Mouse (Mus musculus): ENCODE measurements around the gene Rpl23a.
"Not testable (repeated sequence)": the region's sequence is repeated elsewhere in the genome, so short reads cannot be mapped to it uniquely, and the experiment has no call there.

The Rpl23a gene

DNA sequence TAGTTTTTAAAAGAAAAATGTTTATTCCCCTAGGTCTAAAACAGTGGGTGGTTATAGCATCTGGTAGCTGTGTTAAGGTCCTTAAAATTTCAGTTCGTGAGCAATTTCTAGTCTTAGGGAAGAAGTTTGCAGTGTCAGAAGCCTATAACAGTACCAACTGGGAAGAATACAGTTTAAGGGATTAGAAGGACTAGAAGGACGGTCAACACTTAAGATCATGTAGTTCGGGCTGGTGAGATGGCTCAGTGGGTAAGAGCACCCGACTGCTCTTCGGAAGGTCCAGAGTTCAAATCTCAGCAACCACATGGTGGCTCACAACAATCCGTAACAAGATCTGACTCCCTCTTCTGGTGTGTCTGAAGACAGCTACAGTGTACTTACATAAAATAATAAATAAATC lies 1.3 kb upstream of the Rpl23a start:
- DNase-seq (ENCODE audit: low read depth, low spot score): not testable (repeated sequence)

- no peak for DNase-seq (ENCODE audit: low read depth, low spot score)
Observed at GRCm38 (mm10) chr11:78183884-78184514, 615 bp upstream of the Rpl23a start.

DNA sequence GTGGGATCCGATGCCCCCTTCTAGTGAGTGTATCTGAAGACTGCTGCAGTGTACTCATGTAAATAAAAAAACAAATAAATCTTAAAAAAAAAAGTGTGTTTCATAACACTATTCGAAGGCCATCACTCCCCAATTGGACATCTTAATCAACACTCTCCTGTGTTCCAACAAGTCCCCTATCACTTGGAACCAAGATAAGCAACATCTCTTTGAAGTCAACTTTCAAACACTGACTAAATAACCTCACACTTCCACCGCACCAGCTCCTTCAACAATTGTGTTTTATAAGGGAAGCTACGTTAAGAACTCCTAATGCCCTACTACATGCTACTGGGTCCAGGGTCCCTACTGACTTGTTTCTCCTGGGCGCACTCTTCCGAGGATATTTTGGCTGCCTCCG lies 934 bp downstream of the Rpl23a start:
- no peak for DNase-seq (ENCODE audit: low read depth, low spot score)

- no peak for DNase-seq (ENCODE audit: low read depth, low spot score)
Observed at GRCm38 (mm10) chr11:78181830-78182357, 1.5 kb downstream of the Rpl23a start.

DNA sequence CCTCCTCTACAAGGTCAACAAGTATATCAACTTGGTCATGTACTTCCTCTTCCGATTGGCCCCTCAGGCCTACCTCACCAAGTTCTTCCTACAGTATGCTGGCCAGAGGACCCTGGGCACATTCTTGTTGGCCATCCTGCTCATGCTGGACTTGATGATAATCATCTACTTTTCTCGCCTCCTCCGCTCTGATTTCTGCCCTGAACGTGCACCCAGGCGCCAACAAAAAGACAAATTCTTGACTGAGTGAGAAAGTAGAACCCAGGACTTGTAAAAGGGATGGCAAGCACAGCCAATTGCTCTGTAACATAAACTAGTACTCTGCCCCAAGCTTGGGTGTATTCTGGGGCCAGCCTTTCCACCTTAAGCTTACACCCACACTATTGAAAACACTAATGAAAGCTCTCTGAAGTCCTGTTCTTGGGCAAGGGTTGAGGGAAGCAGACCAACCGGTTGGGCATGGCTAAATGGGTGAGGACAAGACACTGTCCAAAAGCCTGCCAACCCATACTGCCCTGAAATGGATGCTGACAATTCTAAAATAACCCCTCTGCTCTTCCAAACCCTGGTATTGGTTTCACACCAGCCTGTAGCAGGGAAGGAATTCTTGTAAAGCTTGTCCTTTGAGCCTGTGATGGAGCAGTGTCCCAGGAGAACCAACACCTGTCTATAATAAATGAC lies 3.2 kb downstream of the Rpl23a start:
- DNase-seq (ENCODE audit: low read depth, low spot score): no peak

- DNase-seq (ENCODE audit: low read depth, low spot score): no peak
Observed at GRCm38 (mm10) chr11:78179438-78179999, 3.9 kb downstream of the Rpl23a start.

GRCm38 (mm10) chr11:78178859-78179437 lies 4.4 kb downstream of the Rpl23a start:
- DNase-seq (ENCODE audit: low read depth, low spot score): no peak

DNA sequence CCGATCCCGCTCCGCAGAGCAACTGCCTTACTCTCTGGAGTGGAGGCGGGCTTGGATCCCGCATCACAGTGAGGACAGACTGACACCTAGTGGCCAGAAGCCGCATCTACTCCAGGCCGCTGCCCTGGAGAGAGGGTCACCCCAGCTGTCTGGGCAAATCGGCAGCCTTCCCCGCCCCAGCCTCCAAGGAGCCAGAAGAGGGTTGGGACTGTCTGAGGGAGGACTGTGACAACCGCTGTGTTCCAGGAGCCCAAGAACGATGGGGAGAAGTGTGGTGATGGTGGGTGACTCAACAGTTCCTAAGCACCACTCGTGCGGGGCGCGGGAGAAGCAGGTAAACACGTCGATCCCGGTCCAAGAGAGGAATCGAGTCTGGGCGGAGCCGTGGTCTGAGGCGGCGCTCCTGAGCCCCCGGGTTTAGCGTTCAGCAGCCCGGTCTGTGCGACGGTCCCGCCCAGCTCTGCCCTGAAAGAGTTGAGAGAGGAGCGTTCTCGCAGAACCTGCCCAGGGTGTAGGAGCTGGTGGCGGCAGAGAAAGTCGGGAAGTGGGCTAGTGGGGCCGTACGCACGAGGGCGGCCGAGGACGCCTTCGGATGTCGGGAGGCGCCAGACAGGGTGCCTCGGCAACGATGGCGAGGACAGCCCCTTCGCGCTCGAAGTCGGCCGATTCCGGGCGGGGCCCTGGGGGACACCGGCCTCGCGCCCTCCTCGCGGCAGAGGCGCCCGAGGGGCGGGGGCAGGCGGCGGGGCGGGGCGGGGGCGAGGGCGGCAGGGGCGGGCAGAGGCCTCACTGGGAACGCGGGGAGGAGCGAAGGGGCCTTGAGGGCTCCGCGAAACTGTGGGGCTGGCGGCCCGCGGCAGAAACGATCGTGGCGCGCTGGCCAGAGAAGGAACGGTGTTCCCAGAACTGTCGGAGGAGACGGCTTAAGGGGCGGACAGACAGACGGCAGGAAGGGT lies 5.2 kb downstream of the Rpl23a start:
- no peak for DNase-seq (ENCODE audit: low read depth, low spot score)

DNA sequence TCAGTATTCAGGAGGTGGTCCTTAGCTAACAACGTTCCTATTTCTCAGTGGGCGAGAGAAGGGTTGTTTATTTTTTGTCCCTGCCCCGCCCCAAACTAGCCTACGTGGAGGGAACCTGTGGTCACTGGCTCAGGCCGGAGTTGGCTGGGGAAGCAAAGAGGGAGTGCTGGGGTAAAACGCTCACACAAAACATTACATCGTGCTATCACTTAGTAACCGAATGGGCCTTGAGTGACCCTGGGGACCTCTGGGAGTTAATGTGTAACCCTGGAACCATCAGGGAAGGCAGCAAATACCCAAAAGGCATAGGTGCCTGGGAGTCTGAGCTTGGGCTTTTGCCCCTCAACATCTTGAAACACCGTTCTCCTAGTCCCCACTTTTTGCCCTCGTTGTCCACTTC lies 5.9 kb downstream of the Rpl23a start:
- DNase-seq (ENCODE audit: low read depth, low spot score): no peak

- DNase-seq (ENCODE audit: low read depth, low spot score): no peak
Observed at GRCm38 (mm10) chr11:78176905-78177331, 6.5 kb downstream of the Rpl23a start.

GRCm38 (mm10) chr11:78176402-78176862 lies 7.0 kb downstream of the Rpl23a start, which contains the start of the genes Nek8 and Tlcd1:
Gene Nek8 (minus strand): TSS chr11:78176675.
Gene Tlcd1 (plus strand): TSS chr11:78176711.
- DNase-seq (ENCODE audit: low read depth, low spot score): no peak

- no peak for DNase-seq (ENCODE audit: low read depth, low spot score)
Observed at GRCm38 (mm10) chr11:78175771-78176401, 7.5 kb downstream of the Rpl23a start.

DNA sequence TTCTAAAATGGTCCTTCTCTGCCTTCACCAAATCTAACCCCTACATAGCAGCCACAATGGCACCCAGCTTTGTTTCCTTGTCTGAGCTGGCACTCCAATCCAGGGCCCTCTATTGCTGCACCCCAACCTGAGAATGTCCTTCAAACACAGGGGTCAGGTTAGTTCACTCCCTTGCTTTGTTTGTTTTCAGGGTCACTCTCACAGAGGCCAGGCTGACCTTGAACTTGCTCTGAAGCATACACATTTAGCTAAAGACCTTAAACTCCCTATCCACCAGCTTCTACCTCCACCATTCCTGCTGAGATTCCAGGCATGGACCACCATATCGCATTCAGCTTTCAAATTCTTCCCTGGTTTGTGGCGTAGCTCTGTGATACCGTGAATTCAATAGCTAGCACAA lies 8.9 kb downstream of the Rpl23a start:
- DNase-seq (ENCODE audit: low read depth, low spot score): no peak

- no peak for DNase-seq (ENCODE audit: low read depth, low spot score)
Observed at GRCm38 (mm10) chr11:78172748-78173383, 10.5 kb downstream of the Rpl23a start.

GRCm38 (mm10) chr11:78172034-78172747 lies 11.2 kb downstream of the Rpl23a start:
- no peak for DNase-seq (ENCODE audit: low read depth, low spot score)

DNA sequence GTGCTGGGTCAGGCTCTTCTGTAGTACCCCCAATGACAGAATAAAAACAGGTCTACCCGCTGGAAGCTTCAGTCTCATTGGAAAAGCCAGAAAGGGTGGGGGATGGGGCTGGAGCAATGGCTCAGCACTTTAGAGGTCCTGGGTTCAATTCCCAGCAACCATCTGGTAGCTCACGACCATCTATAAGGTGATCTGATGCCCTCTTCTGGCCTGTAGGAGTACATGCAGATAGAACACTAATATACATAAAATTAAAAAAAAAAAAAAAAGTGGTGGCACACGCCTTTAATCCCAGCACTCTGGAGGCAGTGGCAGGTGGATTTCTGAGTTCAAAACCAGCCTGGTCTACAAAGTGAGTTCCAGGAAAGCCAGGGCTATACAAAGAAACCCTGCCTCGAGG lies 12.1 kb downstream of the Rpl23a start:
- DNase-seq (ENCODE audit: low read depth, low spot score): no peak

- DNase-seq (ENCODE audit: low read depth, low spot score): no peak
Observed at GRCm38 (mm10) chr11:78170306-78170705, 13.1 kb downstream of the Rpl23a start.

GRCm38 (mm10) chr11:78168541-78169468 lies 14.6 kb downstream of the Rpl23a start:
- no peak for DNase-seq (ENCODE audit: low read depth, low spot score)

Data from telencephalon, adult 2 months (tissue).